Mouse (Mus musculus) embryonic facial prominence, embryonic 12.5 days (tissue): ENCODE data around the gene Rbm20. TPM values are rescaled to one million over a fixed set of nuclear protein-coding genes. Genes with fewer than 3 reads are reported as not detected.
"Not testable (repeated sequence)": the region's sequence is repeated elsewhere in the genome, so short reads cannot be mapped to it uniquely, and the experiment has no call there.

Experiments
- ATAC-seq: fragments of 200-750 bp; cut with Nextera tagmentation; 2 replicates; pipeline ENCODE4 v1.8.0; 2017; ENCODE audit not compliant: insufficient number of reproducible peaks, insufficient read depth, low FRiP score, low TSS enrichment
- H3K27ac ChIP-seq: fragments of 300-500 bp; sonication (generic); 2 replicates; pipeline ENCODE4 v1.5.1; 2016; ENCODE audit warnings: mild to moderate bottlenecking
- H3K27me3 ChIP-seq: fragments of 300-500 bp; sonication (generic); 2 replicates; pipeline ENCODE4 v1.6.1; 2016; ENCODE audit warnings: mild to moderate bottlenecking, moderate library complexity
- H3K36me3 ChIP-seq: fragments of 300-500 bp; sonication (generic); 2 replicates; pipeline ENCODE4 v1.6.1; 2016; ENCODE audit warnings: mild to moderate bottlenecking
- H3K4me1 ChIP-seq: fragments of 300-500 bp; sonication (generic); 2 replicates; pipeline ENCODE4 v1.6.1; 2016
- H3K4me2 ChIP-seq: fragments of 300-500 bp; sonication (generic); replicated peaks from 2 replicates; pipeline ENCODE4 v1.6.1; 2016; ENCODE audit warnings: mild to moderate bottlenecking, moderate library complexity
- H3K4me3 ChIP-seq: fragments of 300-500 bp; sonication (generic); 2 replicates; pipeline ENCODE4 v1.5.1; 2016; ENCODE audit warnings: mild to moderate bottlenecking
- H3K9ac ChIP-seq: fragments of 300-500 bp; sonication (generic); 2 replicates; pipeline ENCODE4 v1.6.1; 2016; ENCODE audit warnings: mild to moderate bottlenecking, moderate library complexity
- H3K9me3 ChIP-seq: fragments of 300-500 bp; sonication (generic); 2 replicates; pipeline ENCODE4 v1.6.1; 2016; ENCODE audit warnings: mild to moderate bottlenecking, moderate library complexity
- WGBS: fragments of 180-500 bp; shearing (Covaris S2); methylation state at CpG from one replicate; pipeline ENCODE4 v1.1.7; 2016; 5-methylcytosine and 5-hydroxymethylcytosine counted together
- polyA plus RNA-seq: library from polyadenylated mRNA; unstranded; fragments of >200 nt; fragmentation: Nextera tagmentation; extraction: Ambion mirVana; gene quantifications from 2 replicates; pipeline ENCODE4 v1.2.1, GENCODE M21; 2016

The Rbm20 gene
- polyA plus RNA-seq, 1 experiment from 2014 or later = 2.7 TPM

DNA sequence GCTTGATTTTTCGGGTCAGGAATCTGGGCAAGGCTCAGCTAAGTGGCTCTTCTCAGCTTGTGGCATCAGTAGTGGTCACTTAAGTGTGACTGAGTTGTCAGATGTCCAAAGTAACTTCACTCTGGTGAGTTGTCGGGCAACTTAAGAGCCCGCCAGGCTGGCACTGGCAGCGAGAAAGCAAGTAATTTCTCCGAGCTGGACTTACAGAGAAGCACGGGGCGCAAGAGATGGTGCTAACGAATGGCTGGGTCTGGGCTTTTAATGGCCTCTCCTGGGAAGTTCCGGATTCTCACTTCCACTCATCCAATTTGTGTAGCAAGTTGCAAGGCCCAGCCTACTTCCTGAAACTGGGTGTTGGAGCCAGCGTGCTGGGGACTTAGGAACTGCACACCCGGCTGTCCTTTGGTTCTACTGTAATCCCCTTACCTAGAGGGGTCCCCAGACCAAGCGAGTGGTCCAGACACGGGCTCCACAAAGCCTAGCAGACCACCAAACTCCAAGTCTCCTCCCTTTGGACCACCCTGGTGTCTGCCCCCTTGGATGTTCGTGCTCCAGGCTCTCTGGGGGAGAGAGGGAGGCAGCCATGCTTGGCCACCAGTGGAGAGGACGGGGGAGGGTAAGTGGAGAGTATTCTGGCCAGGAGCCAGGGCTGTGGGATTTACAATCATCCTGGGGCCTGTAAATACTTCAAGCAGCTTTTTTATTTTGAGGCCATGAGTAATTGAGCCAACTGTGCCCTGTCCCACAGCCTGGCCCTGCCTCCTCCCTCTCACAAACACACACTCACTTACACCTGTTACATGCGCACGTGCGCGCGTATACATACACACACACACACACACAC lies 23.3 kb upstream of the Rbm20 start:
- Histone ChIP-seq H3K27ac (no peak overlapping the region; the same call in 1 of the 2 replicates), H3K27me3 (0 out of 2 replicates have a peak, but pooled peaks cover 3% of the 10 kb centered on the region), H3K9ac (no peak overlapping the region), H3K4me3 (no peak overlapping the region), H3K9me3 (no peaks in the 10 kb centered on the region), H3K36me3 (no peaks in the 10 kb centered on the region), H3K4me2 (no peak overlapping the region), H3K4me1 (peaks cover 18% of the 10 kb centered on the region)
- peak; percentile 75 for ATAC-seq
- 69% methylated on average over 20 of the region's 20 CpGs for WGBS

DNA sequence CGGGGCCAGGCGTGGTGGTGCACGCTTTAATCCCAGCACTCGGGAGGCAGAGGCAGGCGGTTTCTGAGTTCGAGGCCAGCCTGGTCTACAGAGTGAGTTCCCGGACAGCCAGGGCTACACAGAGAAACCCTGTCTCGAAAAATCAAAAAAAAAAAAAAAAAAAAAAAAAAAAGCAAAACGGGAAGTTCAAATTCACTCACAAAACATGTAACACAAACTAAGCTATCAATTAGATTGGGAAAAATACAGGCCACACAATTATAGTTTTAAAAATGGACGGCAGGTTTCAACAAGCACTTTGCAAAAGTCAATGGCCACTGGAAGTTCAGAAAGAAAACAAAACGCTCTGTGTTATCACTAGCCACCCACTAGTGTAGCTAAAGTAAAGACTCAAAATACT lies 20.7 kb upstream of the Rbm20 start:
- H3K9ac ChIP-seq, H3K27me3 ChIP-seq: not testable (repeated sequence)
- 83% methylated on average over 11 of the region's 11 CpGs for WGBS

GRCm38 (mm10) chr19:53657437-53657836 lies 19.7 kb upstream of the Rbm20 start:
- no peak overlapping the region for H3K9ac ChIP-seq
- no peak for ATAC-seq
- no peak overlapping the region for H3K27ac ChIP-seq
- WGBS = 87% methylated on average over 5 of the region's 5 CpGs
- 0 out of 2 replicates have a peak, but pooled peaks cover 3% of the 10 kb centered on the region for H3K27me3 ChIP-seq
- no peak overlapping the region for H3K4me2 ChIP-seq
- H3K9me3 ChIP-seq = no peaks in the 10 kb centered on the region
- H3K4me1 ChIP-seq = peaks cover 14% of the 10 kb centered on the region
- H3K36me3 ChIP-seq = no peaks in the 10 kb centered on the region
- no peak overlapping the region for H3K4me3 ChIP-seq

More for the DNA sequence above, 20.7 kb upstream of the Rbm20 start:
- not testable (repeated sequence) for H3K36me3 ChIP-seq, H3K27ac ChIP-seq, H3K9me3 ChIP-seq, H3K4me2 ChIP-seq, ATAC-seq, H3K4me3 ChIP-seq
- H3K4me1 ChIP-seq = peaks cover 15% of the 10 kb centered on the region

DNA sequence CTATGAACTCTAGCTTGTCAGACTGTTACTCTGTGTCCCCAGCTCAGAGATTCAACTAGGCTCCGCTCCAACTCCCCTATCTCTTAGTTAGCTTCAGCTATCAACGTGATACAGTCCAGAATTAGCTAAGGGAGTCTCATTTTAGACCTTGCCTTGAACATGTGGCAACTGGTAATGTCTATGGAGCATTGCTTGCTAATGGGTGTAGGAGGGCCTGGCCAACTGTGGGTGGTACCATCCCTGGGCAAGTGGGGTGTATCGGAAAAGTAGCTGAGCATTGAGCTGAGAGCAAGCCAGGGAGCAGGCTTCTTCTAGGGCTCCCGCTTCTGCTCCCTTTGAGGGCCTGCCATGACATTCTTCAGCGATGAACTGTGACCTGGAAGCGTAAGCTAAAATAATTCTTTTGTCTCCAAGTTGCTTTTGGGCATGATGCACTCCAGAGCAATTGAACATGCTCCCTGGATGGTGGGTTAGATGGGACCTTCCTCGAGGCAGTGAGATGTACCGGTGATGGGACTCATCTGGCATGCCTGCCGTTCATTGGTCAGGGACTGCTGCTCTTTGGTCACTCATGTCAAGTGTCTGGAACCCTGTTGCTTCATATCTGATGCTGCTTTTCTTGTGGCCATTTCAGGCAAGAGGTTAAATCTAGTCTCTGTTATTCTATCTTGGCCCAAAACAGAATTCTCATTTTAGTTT lies 16.2 kb upstream of the Rbm20 start:
- Histone ChIP-seq H3K27me3 (no peaks in the 10 kb centered on the region), H3K9ac (no peak overlapping the region), H3K9me3 (no peaks in the 10 kb centered on the region), H3K4me1 (no peaks in the 10 kb centered on the region), H3K36me3 (no peaks in the 10 kb centered on the region), H3K4me2 (no peak overlapping the region), H3K27ac (no peak overlapping the region), H3K4me3 (no peak overlapping the region)
- ATAC-seq = no peak
- 78% methylated on average over 9 of the region's 9 CpGs for WGBS

GRCm38 (mm10) chr19:53661938-53662722 lies 15.0 kb upstream of the Rbm20 start:
- H3K36me3 ChIP-seq = no peaks in the 10 kb centered on the region
- no peak overlapping the region for H3K4me3 ChIP-seq
- no peaks in the 10 kb centered on the region for H3K27me3 ChIP-seq
- H3K9ac ChIP-seq = no peak overlapping the region
- no peak overlapping the region for H3K27ac ChIP-seq
- no peak overlapping the region for H3K4me2 ChIP-seq
- ATAC-seq = no peak
- no peaks in the 10 kb centered on the region for H3K9me3 ChIP-seq
- 46% methylated on average over 14 of the region's 14 CpGs for WGBS
- H3K4me1 ChIP-seq = no peaks in the 10 kb centered on the region

- no peak overlapping the region for H3K4me2 ChIP-seq
- H3K4me3 ChIP-seq = no peak overlapping the region
- no peak for ATAC-seq
- no peaks in the 10 kb centered on the region for H3K9me3 ChIP-seq
- no peaks in the 10 kb centered on the region for H3K27me3 ChIP-seq
- H3K9ac ChIP-seq = no peak overlapping the region
- no peaks in the 10 kb centered on the region for H3K4me1 ChIP-seq
- H3K27ac ChIP-seq = no peak overlapping the region
- 90% methylated on average over 9 of the region's 9 CpGs for WGBS
- no peaks in the 10 kb centered on the region for H3K36me3 ChIP-seq
Measured at GRCm38 (mm10) chr19:53664831-53665230, 12.3 kb upstream of the Rbm20 start.

- H3K27ac ChIP-seq = no peak overlapping the region
- H3K36me3 ChIP-seq = no peaks in the 10 kb centered on the region
- no peaks in the 10 kb centered on the region for H3K9me3 ChIP-seq
- H3K27me3 ChIP-seq = no peaks in the 10 kb centered on the region
- WGBS = 85% methylated on average over 4 of the region's 4 CpGs
- H3K4me1 ChIP-seq = peaks cover 3% of the 10 kb centered on the region
- H3K9ac ChIP-seq = no peak overlapping the region
- no peak overlapping the region for H3K4me3 ChIP-seq
- no peak overlapping the region for H3K4me2 ChIP-seq
- no peak for ATAC-seq
Measured at GRCm38 (mm10) chr19:53665391-53665790, 11.7 kb upstream of the Rbm20 start.

DNA sequence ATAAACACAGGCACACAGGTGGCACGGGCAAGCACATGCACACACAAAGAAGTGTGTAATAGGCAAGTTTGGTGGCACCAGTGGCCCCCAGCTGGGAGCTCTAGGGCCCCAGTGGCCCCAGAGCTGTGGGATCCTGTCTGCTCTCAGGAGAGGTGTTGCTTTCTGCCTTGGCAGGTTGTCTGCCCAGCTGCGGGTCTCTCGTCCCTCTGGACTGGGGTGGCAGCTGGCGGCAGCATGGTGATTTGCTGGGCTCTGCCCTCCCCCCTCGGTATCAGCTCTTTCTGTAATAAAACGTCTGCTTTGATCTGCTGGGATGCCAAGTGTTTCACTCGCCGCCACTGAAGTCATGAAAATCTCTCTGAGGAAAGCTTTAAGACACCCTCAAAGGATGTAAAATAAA lies 10.4 kb upstream of the Rbm20 start:
- H3K27me3 ChIP-seq = no peaks in the 10 kb centered on the region
- WGBS = 50% methylated on average over 8 of the region's 8 CpGs
- ATAC-seq = no peak
- H3K9me3 ChIP-seq = no peaks in the 10 kb centered on the region
- H3K27ac ChIP-seq = no peak overlapping the region
- H3K4me1 ChIP-seq = peaks cover 14% of the 10 kb centered on the region
- no peak overlapping the region for H3K4me2 ChIP-seq
- no peak overlapping the region for H3K4me3 ChIP-seq
- no peaks in the 10 kb centered on the region for H3K36me3 ChIP-seq
- no peak overlapping the region for H3K9ac ChIP-seq

DNA sequence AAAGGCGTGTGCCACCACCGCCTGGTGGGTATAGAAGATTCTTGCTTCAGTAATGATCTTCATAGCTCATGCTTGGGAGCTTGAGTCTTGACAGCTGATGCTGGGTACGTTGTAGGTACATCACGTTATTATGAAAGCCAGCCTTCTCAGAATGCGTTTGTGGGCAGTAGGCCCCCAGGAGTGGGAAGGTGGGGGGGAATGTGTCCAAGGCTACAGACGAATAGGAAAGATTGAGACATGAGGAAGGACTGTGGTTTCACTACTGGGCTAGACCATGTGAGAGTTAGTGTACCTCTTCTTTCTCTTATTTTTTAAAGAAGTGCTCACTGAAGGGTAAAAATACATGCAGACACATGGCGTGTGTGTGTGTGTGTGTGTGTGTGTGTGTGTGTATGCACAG lies 8.3 kb upstream of the Rbm20 start:
- H3K36me3 ChIP-seq = no peaks in the 10 kb centered on the region
- no peak overlapping the region for H3K27ac ChIP-seq
- no peak for ATAC-seq
- H3K9ac ChIP-seq = no peak overlapping the region
- peaks cover 6% of the 10 kb centered on the region for H3K27me3 ChIP-seq
- no peak overlapping the region for H3K4me2 ChIP-seq
- no peaks in the 10 kb centered on the region for H3K9me3 ChIP-seq
- peaks cover 14% of the 10 kb centered on the region for H3K4me1 ChIP-seq
- 86% methylated on average over 7 of the region's 7 CpGs for WGBS
- H3K4me3 ChIP-seq = no peak overlapping the region

DNA sequence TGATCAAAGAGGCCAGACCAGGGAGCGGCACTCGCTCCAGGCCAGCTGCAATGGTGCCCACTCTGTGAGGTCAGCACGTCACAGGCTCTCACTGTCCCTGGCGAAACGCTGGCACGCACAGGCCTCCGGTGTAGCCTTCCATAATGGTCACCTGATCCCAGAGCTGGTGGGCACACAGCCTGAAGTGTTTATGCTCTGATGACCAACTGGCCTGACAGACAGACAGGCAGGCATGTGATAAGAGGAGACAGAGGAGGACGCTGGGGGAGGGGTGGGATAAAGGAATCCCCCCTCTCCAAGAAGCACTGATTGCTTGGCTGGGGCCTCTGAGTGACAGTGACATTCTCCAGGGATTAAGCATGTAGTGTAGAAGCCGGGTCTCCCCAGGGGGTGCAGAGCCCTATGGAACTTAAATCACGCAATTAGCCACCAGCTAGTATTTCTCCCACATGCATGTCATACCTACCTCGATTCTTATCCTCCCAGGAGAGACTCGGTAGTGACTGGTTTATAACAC lies 6.4 kb upstream of the Rbm20 start:
- Histone ChIP-seq H3K4me2 (no peak overlapping the region), H3K4me3 (no peak overlapping the region), H3K9me3 (no peaks in the 10 kb centered on the region), H3K27ac (no peak overlapping the region), H3K4me1 (peaks cover 14% of the 10 kb centered on the region), H3K27me3 (peaks cover 24% of the 10 kb centered on the region), H3K36me3 (no peaks in the 10 kb centered on the region), H3K9ac (no peak overlapping the region)
- no peak for ATAC-seq
- 29% methylated on average over 12 of the region's 12 CpGs for WGBS

- Histone ChIP-seq H3K4me2 (no peak overlapping the region), H3K4me1 (peaks cover 18% of the 10 kb centered on the region), H3K9me3 (no peaks in the 10 kb centered on the region), H3K36me3 (no peaks in the 10 kb centered on the region), H3K27ac (no peak overlapping the region), H3K9ac (no peak overlapping the region), H3K27me3 (peaks cover 31% of the 10 kb centered on the region), H3K4me3 (no peak overlapping the region)
- 54% methylated on average over 3 of the region's 3 CpGs for WGBS
- ATAC-seq = no peak
Measured at GRCm38 (mm10) chr19:53671432-53671831, 5.7 kb upstream of the Rbm20 start.
